Mouse (Mus musculus): ENCODE data around the gene Il12a. TPM values are rescaled to one million over a fixed set of nuclear protein-coding genes. Genes with fewer than 3 reads are reported as not detected.

Gene Il12a
- polyA plus RNA-seq, 3 experiments from 2014 or later = 0.59 TPM; not detected in 2

DNA sequence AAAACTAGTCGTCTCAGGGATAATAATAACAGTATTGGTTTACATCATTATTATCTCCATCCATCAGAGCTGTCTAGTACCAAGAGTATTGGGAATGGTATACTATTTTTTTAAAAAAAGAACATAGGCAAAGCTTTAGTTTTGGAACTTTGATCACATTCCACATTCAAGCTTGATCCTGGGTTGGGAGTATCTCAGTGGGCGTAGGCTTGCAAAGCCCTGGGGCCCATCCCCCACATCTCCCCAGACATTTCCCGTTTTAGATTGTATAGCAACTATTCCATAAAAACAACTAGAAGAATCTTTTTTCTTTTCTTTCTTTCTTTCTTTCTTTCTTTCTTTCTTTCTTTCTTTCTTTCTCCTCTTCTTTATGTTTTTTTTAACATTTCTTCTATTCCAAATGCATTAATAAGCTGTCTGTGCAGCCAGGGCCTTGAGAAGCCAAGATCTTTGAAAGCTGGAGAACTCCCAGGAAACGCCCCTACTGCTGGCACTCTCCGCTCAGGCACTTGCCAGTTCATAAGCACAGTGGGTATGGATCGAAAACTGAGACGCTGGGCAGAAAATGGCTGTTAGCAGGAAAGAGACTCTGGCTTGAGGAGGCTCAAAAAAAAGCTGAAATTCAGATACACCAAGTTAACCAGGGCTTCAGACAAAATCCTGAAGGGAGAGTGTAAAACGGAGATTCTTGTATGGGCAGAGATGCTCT, 3.4 kb upstream of the Il12a start:
- ATAC-seq = no peak

DNA sequence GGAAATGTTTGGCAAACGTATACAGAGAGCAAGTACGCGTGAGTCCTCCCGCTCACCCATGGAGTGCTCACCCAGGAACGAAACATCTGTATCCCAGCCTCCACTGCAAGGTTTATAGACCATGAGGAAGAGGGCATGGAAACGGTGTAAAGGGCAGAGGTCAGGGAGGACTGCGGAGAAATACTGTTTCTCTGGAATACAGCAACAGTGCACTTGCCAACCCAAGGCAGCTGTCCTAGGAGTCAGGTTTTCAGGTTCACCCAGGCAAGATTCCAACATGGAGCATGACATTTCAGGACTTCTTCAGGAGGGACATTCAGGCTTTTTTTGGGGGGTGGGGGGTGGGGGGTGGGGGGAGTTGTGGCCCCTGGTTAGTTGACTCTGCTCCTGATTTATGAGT, 1.1 kb upstream of the Il12a start:
- no peak for ATAC-seq

DNA sequence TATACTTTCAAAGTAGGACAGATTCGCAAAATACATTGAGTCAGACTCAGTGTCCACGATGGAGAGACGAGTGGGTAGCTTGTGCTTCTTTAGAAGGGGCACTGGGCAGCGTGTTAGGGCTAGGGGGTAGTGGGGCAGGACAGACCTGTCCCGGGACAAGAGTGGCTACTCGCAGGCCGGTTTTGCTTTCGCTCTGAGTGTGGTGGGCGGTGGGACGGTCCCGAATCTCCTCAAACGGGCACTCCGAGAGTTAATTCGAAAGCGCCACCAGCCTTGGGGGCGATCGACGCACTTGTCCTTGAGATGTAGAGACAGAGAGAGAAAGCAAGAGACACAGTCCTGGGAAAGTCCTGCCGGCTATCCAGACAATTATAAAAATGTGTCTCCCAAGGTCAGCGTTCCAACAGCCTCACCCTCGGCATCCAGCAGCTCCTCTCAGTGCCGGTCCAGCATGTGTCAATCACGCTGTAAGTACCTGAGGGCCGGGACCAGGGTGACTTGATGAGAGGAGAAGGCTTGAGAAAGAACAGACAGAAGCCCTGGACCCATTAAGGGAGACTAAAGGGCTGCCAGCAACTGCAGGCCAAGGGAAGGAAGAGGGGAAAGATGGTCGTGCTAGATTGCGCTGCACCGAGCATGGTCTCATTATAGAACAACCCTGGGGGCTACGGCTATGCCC, 795 bp downstream of the Il12a start:
- peak; percentile 46 for ATAC-seq

GRCm38 (mm10) chr3:68691938-68692599, 1.6 kb downstream of the Il12a start:
- no peak for ATAC-seq

DNA sequence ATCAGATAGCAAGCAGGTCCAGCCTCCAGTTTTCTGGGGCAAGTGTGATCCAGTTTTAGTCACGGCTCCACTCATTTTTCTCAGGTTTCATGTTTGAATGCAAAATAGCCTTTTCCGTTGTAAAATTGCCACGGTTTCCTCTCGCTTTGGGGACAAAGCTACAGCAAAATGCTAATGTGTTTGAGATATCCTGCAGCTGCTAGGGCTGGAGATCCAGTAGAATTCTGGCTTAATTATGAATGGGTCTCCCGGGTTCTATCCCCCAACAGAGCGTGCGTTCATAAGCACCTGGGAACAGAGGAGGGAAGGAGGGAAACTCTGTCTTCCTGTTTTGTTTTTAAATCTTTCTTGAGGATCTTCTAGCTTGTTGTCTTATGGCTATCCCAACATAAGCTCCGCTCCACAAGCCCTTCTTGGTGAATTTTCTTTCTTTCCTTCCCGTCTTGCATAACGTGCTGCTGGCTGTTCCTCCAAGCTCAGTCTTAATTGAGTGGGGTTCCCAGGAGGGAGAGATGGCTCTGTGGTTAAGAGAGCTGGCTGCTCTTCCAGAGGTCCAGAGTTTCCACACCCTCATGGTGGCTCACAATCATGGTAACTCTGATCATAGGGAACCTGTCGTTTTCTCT, 2.3 kb downstream of the Il12a start:
- no peak for ATAC-seq

DNA sequence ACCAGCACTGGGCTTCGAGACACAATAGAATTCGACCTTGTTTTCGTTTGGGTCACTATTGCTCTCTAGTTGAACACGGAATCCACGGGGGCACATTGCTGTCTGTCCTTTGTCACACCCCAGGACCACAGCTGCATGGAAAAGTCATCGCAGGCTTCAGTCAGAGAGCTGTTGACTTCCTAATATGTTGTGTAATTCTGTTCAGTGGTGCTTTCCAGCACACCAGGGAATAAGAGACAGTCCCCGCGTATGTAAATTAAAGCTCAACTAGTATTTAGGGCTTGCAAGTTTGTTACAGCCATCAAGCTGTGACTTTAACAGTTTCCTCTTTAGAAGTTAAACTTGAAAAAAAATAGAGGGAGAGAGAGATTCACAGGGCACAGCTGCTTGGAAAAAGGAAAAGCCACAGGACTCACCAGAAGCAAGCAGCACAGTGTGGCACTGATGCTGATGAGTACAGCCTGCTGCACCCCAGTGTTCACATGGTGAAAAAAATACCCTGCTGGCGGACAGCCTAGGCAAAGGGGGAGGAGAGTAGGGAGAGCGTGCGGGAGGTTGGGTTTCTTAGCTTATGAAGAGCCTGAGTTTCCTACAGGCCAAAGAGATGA, 3.1 kb downstream of the Il12a start:
- no peak for ATAC-seq

DNA sequence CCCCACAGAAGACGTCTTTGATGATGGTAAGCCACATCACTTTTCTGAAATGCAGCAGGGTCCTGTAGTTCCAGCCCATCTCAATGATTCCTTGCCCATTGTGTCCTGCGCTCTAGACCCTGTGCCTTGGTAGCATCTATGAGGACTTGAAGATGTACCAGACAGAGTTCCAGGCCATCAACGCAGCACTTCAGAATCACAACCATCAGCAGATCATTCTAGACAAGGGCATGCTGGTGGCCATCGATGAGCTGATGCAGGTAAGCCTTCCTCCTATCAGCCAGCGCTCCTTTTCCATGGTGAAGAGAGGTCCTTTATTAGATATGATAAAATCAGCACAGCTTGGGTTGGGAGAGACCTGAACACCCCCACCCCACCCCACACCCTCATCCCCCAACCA, 4.9 kb downstream of the Il12a start:
- ATAC-seq = no peak

GRCm38 (mm10) chr3:68696495-68697200, 6.2 kb downstream of the Il12a start:
- ATAC-seq = no peak

GRCm38 (mm10) chr3:68698601-68699000, 8.2 kb downstream of the Il12a start:
- no peak for ATAC-seq

- ATAC-seq = no peak
These were observed 9.6 kb downstream of the Il12a start for GRCm38 (mm10) chr3:68700091-68700490.

DNA sequence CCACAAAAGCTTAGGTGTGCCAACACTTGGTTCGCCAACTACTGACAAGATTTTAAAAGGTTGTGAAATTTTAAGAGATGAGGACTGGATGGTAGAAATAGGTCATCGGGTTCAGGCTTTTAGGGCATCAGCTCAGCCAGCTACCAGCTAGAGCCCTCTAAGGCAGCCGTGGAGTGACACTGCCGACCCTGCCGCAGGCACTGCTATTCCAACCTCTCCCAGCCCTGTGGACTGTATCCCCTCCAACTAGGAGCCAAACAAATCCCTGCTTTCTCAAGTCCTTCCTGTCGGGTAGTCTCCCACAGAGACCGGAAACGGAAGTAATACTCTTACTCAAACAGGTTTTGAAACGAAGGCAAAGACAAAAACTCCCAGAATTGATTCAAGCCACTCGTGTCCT, 15.9 kb downstream of the Il12a start:
- ATAC-seq = no peak

DNA sequence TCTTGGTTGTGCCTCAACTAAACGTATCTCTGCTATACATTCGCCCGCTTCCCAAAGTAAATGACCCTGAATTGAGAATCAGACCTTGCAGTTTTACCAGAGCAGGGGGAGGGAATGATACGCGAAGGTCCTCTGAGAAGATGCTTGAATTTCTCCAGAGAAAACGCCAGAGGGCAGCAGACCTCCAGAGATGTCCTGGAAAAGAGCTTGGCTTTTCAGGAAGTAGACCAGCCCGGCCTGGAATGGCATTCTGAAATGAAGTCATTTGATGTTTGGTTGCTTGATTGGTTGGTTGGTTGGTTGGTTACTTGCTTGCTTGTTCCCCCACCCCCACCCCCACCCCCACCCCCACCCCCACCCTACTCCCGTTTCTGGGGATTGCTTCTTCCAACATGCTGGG, 17.8 kb downstream of the Il12a start:
- no peak for ATAC-seq

DNA sequence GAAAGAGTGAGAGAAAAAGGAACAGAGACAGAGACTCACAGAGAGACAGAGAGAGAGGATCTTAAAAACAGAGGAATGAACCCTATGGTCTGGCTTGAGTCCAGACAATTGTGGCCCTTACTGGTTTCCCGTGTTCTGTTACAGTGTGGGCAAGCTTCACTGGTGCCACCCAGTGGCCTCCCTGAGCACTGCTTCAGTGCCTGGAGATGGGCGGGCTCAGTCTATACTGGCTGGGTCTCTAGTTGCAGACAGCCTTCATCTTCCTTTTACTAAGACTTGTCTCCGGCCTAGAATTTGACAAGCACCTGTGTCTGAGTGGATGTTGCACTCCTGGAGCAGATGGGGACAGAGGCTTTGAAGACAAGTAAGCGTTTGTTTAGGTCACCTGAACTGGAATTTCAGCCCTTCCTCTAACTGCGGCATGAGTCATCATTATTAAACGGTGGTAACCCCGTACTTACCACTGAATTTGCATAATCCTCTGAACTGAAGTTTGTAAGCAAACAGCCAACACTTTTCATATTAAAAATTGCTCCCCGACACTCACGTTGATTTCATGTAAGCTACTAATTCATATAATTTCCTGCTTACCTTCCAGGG, 18.9 kb downstream of the Il12a start:
- peak; percentile 91 for ATAC-seq

DNA sequence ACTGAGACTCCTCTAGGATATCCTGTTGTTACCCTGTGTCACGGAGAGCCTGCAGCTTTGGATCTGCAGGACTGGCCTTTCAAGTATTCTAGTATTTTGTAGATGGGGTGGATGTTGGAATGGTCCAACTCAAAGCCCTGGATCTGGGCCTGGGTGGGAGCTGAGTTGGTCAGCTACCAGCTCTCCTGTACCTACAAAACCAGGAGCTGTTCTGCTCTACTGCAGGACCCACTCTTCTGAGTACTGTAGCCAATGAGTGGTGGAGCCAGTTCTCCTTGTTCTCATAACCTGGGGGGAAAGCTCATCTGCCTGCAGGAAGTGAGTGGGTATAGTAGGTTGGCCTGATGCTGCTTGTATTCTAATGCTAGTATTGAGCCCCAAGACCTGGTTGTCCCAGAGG, 20.0 kb downstream of the Il12a start:
- ATAC-seq = no peak

GRCm38 (mm10) chr3:68711510-68711909, 21.1 kb downstream of the Il12a start:
- ATAC-seq = no peak

GRCm38 (mm10) chr3:68713550-68713949, 23.1 kb downstream of the Il12a start:
- ATAC-seq = peak; percentile 50

GRCm38 (mm10) chr3:68717346-68717745, 26.9 kb downstream of the Il12a start:
- peak; percentile 84 for ATAC-seq

- no peak for ATAC-seq
These were observed 28.9 kb downstream of the Il12a start for GRCm38 (mm10) chr3:68719229-68719819.

DNA sequence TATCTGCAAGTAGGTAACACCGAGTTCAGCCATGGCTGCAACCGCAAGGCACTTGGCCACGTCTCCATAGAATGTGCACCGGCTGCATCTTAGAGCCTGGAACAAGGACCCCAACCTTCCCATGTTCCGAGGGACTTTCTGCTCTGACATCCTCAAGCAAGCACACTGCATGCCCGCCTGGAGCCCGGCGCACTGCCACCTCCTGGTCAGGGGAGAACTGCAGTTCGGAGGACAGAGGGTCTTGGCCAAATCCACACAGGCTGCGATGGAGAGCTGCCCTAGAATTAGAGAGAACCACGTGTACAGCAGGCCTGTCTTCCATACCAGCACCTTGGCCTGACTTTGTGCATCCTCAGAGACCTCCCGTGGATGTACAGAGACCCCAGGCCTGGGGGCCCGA, 29.8 kb downstream of the Il12a start:
- no peak for ATAC-seq

DNA sequence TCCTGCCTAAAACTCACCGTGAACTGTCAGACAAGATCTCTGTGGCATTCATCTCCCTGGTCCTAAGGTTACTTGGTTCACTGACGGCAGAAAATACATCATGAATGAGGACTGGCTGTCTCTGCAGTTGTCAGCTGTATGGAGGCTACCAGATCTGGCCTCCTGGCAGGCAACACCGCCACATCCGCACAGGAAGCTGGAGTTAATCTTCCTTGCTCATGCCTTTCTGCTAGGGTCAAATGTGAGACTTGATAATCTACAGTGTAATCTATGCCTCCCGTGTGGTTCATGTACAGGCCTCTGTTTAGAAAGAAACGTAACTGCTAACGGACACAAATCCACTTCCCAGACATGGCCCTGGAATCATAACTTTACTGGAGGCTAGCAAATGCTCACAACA, 51.5 kb downstream of the Il12a start:
- no peak for ATAC-seq

- ATAC-seq = no peak
These were observed 52.5 kb downstream of the Il12a start for GRCm38 (mm10) chr3:68742718-68743471.
